Mouse (Mus musculus) ES-E14 (cell line): ENCODE results near the gene Panx2. TPM values are rescaled to one million over a fixed set of nuclear protein-coding genes. Genes with fewer than 3 reads are reported as not detected.
A peak's percentile ranks its signal among the peaks of the same experiment; 100 is the strongest.

Experiments
- DNase-seq: peaks from one replicate; pipeline ENCODE4 v3.0.0-alpha.2; 2013; ENCODE audit warnings: low read depth, low spot score
- H3K27ac ChIP-seq: 2 replicates; pipeline ENCODE4 v1.5.1; 2012; ENCODE audit warnings: low read depth, mild to moderate bottlenecking, low read length, moderate library complexity, mixed read lengths; ENCODE audit not compliant: poor library complexity, insufficient read depth, severe bottlenecking
- H3K36me3 ChIP-seq: 2 replicates; pipeline ENCODE4 v1.6.1; 2012; ENCODE audit warnings: mild to moderate bottlenecking, low read length, moderate library complexity, mixed read lengths; ENCODE audit not compliant: control insufficient read depth, poor library complexity, insufficient read depth, severe bottlenecking
- H3K4me1 ChIP-seq, 2 experiments: fragments of 150-350 bp in 1 of 2; sonication (generic) in 1 of 2; 2 replicates each; pipeline ENCODE4 v1.6.1; 2012; ENCODE audit warnings: low read length in 2 of 2, mild to moderate bottlenecking in 1 of 2, mixed read lengths in 1 of 2; ENCODE audit not compliant: control insufficient read depth in 2 of 2, insufficient read depth in 2 of 2, poor library complexity in 1 of 2
- H3K4me3 ChIP-seq, 2 experiments: fragments of 150-350 bp in 1 of 2; sonication (generic) in 1 of 2; 2 replicates each; pipeline ENCODE4 v1.5.1; 2012; ENCODE audit warnings: low read length in 2 of 2, low read depth in 1 of 2, mild to moderate bottlenecking in 1 of 2, mixed read lengths in 1 of 2; ENCODE audit not compliant: insufficient read depth in 1 of 2, poor library complexity in 1 of 2, severe bottlenecking in 1 of 2
- H3K9ac ChIP-seq: 2 replicates; pipeline ENCODE4 v1.6.1; 2012; ENCODE audit warnings: low read depth, mild to moderate bottlenecking, low read length, mixed read lengths; ENCODE audit not compliant: poor library complexity, insufficient read depth, severe bottlenecking
- H3K9me3 ChIP-seq: fragments of 150-350 bp; sonication (generic); 2 replicates; pipeline ENCODE4 v1.6.1; 2012; ENCODE audit warnings: low read depth, mild to moderate bottlenecking, low read length; ENCODE audit not compliant: control insufficient read depth, insufficient read depth
- CHD2 ChIP-seq: IDR thresholded peaks from 2 replicates; pipeline ENCODE4 v1.6.1; 2014; ENCODE audit warnings: mild to moderate bottlenecking, low read depth, low read length, inconsistent platforms
- HCFC1 ChIP-seq: IDR thresholded peaks from 2 replicates; pipeline ENCODE4 v1.6.1; 2012; ENCODE audit warnings: low read length, inconsistent platforms, borderline replicate concordance; ENCODE audit not compliant: insufficient read depth
- MAFK ChIP-seq: IDR thresholded peaks from 2 replicates; pipeline ENCODE4 v1.6.1; 2014; ENCODE audit warnings: mild to moderate bottlenecking, low read depth, low read length, inconsistent platforms; ENCODE audit not compliant: insufficient read depth
- ZC3H11A ChIP-seq: IDR thresholded peaks from 2 replicates; pipeline ENCODE4 v1.6.1; 2012; ENCODE audit warnings: low read depth, mild to moderate bottlenecking, inconsistent platforms, low read length, borderline replicate concordance
- ZNF384 ChIP-seq: IDR thresholded peaks from 2 replicates; pipeline ENCODE4 v1.6.1; 2012; ENCODE audit warnings: low read depth, low read length, inconsistent platforms
- in situ Hi-C, 2 experiments: fragments of 600-800 bp; cut with MboI; formaldehyde crosslinking; loops; one replicate each; pipeline ENCODE4 v1.15.1; 2025; ENCODE audit warnings: low sequenced_read_pairs in 2 of 2, inconsistent platforms in 1 of 2; ENCODE audit not compliant: unreplicated experiment in 2 of 2
- total RNA-seq: library from RNA; depleted of rRNA; stranded (reverse); fragments of 300-350 nt; gene quantifications from 2 replicates; pipeline ENCODE4 v1.2.3, GENCODE M21; 2012; rRNA removed

The Panx2 gene
- 0.22 and 0.58 TPM in 2 replicates for total RNA-seq

GRCm38 (mm10) chr15:89059161-89059931 is at the start of gene Panx2:
Panx2 (plus strand) TSS chr15:89059734.
- peaks cover 0 to 6% of the 10 kb centered on the region in 2 experiments; a peak in 1 of 4 replicates for H3K4me1 ChIP-seq
- H3K27ac ChIP-seq: no peak within 1 kb of the TSS
- TF ChIP-seq CHD2 (no peak), HCFC1 (no peak), MAFK (peak; percentile 63), ZC3H11A (no peak), ZNF384 (peak; percentile 55; the same call in 1 of the 2 replicates)
- peak within 1 kb of the TSS; percentile 80 to 83 for H3K4me3 ChIP-seq
- no peak for DNase-seq
- no peaks in the 10 kb centered on the region for H3K9me3 ChIP-seq
- H3K9ac ChIP-seq: peak within 1 kb of the TSS; percentile 67
- no peaks in the 10 kb centered on the region for H3K36me3 ChIP-seq
- in situ Hi-C loops: no loop called here

DNA sequence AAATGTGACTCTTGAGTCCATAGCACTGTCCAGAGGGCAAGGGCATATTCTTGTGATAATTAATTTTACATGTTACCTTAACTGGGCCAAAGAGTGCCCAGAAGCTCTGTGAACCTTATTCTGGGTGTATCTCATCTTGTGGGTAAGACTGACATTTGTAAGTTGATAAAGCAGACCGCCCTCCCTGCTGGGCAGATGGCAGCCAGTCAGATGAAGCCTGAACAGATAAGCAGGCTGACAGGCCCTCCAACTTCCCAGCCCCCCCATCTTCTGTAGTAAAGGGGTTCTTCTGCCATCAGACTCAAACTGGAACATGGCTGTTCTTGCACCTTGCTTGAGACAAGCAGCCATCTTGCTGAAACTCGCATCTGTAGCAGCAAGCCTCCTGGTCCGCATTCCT is 42.8 kb upstream of the Panx2 start:
- Histone ChIP-seq H3K9ac (no peak overlapping the region), H3K4me1 (no peaks in the 10 kb centered on the region), H3K9me3 (no peaks in the 10 kb centered on the region), H3K36me3 (no peaks in the 10 kb centered on the region), H3K27ac (no peak overlapping the region), H3K4me3 (no peak overlapping the region)
- in situ Hi-C loops: no loop called here
- TF ChIP-seq CHD2: no peak
- no peak for TF ChIP-seq HCFC1
- no peak for TF ChIP-seq ZNF384
- no peak for TF ChIP-seq MAFK
- TF ChIP-seq ZC3H11A: no peak
- no peak for DNase-seq

DNA sequence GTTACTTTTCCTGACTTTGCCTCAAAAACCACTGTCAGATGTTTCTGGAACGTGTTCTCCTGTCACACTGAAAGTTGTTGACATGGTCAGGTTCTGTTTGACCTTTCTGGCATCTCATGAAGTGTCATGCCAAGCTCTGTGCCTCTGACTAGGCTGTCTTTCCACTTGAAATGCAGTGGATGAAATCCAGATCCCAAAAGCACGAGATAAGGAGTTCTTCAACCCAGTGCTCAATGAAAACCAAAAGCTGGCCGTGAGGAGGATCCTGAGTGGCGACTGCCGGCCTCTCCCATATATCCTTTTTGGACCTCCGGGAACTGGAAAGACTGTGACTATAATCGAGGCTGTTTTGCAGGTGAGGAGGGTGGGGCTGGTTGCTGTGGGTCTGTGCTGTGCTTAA is 39.4 kb upstream of the Panx2 start:
- no peak overlapping the region for H3K27ac ChIP-seq
- no peaks in the 10 kb centered on the region for H3K4me1 ChIP-seq
- H3K4me3 ChIP-seq: no peak overlapping the region
- no peaks in the 10 kb centered on the region for H3K36me3 ChIP-seq
- no peaks in the 10 kb centered on the region for H3K9me3 ChIP-seq
- H3K9ac ChIP-seq: no peak overlapping the region
- in situ Hi-C loops: no loop called here
- TF ChIP-seq CHD2 (no peak), ZNF384 (no peak), ZC3H11A (no peak), HCFC1 (no peak), MAFK (no peak)
- no peak for DNase-seq

DNA sequence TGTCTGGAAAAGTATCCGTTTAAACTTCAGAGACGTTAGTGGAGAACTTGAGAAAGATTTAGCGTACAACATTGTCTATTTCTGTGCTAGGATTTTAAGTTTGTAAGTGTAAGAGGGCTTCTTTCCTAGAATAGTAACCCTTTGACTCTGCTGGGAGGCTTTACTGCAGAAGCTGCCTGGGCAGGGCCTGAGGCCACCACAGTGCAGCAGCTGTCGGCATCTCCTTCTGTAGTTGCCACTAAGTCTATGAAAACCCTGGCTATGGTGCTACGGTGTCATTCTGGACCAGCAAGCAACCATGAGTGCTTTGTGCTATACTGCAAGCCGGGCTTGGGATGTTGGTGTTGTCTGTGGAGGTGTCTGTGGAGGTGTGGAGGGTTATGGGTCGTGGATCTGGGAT is 39.0 kb upstream of the Panx2 start:
- no peak for TF ChIP-seq CHD2
- TF ChIP-seq HCFC1: no peak
- no peak for TF ChIP-seq ZNF384
- TF ChIP-seq MAFK: no peak
- no peak for TF ChIP-seq ZC3H11A
- no peak overlapping the region for H3K27ac ChIP-seq
- no peaks in the 10 kb centered on the region for H3K9me3 ChIP-seq
- no peak overlapping the region for H3K9ac ChIP-seq
- H3K36me3 ChIP-seq: no peaks in the 10 kb centered on the region
- no peaks in the 10 kb centered on the region for H3K4me1 ChIP-seq
- H3K4me3 ChIP-seq: no peak overlapping the region
- no peak for DNase-seq
- in situ Hi-C loops: no loop called here
